Mouse (Mus musculus) megakaryocyte, embryonic 14.5 days (primary cell): ENCODE data around the gene Cir1. TPM values are rescaled to one million over a fixed set of nuclear protein-coding genes. Genes with fewer than 3 reads are reported as not detected.
A peak's percentile ranks its signal among the peaks of the same experiment; 100 is the strongest.

ENCODE experiments used
- H3K27me3 ChIP-seq: replicated peaks from 2 replicates; pipeline ENCODE3; 2012; ENCODE audit warnings: inconsistent platforms
- H3K36me3 ChIP-seq: replicated peaks from 2 replicates; pipeline ENCODE3; 2012; ENCODE audit warnings: low read length, inconsistent platforms, mixed read lengths
- H3K4me1 ChIP-seq: 2 replicates; pipeline ENCODE4 v1.6.1; 2012; ENCODE audit warnings: inconsistent platforms
- H3K4me3 ChIP-seq: replicated peaks from 2 replicates; pipeline ENCODE3; 2012; ENCODE audit warnings: moderate library complexity, mild to moderate bottlenecking, inconsistent platforms
- H3K9me3 ChIP-seq: 2 replicates; pipeline ENCODE4 v1.6.1; 2012; ENCODE audit warnings: inconsistent platforms
- FLI1 ChIP-seq: IDR thresholded peaks from 2 replicates; pipeline ENCODE4 v1.6.1; 2012; ENCODE audit warnings: low read length, inconsistent platforms, mixed read lengths
- GATA1 ChIP-seq: IDR thresholded peaks from 3 replicates; pipeline ENCODE4 v1.6.1; 2012; ENCODE audit warnings: mixed read lengths, low read length, inconsistent platforms, borderline replicate concordance
- polyA plus RNA-seq: library from polyadenylated mRNA; stranded (reverse); fragments of >175 nt; gene quantifications from 2 replicates; pipeline ENCODE4 v1.2.3, GENCODE M21; 2012; ENCODE audit warnings: low replicate concordance; ENCODE audit not compliant: insufficient read depth

Cir1 gene
- polyA plus RNA-seq, 1 experiment, result 14.8 TPM

DNA sequence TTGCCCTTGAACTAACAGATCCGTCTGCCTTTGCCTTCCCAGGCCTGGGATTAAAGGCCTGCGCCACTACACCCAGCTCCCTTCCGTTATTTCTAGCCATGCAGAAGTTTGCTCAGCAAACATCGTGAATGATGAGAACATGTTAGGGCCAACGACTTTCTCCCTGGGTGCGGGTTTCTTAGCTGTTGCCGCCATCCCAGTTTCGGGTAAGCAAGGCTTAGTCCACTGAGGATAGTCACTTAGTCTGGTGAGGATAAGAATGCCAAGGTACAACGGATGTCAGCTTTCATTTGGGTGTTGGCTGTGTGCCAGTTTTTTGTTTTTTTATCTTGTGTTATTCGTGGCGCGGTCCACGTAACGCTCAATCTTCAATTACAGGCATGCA is 608 bp upstream of the Cir1 start:
- TF ChIP-seq FLI1, result no peak
- peaks cover 35% of the 10 kb centered on the region for H3K4me1 ChIP-seq
- peaks cover 37% of the 10 kb centered on the region for H3K36me3 ChIP-seq
- H3K9me3 ChIP-seq, result no peaks in the 10 kb centered on the region
- H3K4me3 ChIP-seq, result peak overlapping the region; percentile 100
- no peaks in the 10 kb centered on the region for H3K27me3 ChIP-seq

DNA sequence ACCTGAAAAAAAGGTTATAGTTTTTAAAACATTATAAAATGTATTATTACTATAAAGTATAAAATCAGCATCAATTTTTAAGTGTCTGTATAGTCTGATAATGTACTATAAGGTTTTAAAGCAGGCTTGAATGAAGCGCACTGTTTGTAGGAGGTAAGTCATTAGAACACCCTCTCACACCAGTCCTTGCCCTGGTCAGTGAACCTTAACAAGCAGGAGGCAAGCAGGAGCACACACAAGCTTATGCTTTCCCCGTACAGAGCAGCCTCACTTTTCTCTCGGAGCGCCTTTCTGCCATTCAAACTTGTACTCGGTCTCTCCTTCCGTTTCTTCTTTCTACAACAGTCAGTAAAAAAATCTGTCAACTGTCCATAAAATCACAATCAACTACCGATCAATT is 6.5 kb downstream of the Cir1 start:
- H3K36me3 ChIP-seq, result peaks cover 94% of the 10 kb centered on the region
- H3K4me3 ChIP-seq, result no peak overlapping the region
- TF ChIP-seq GATA1 (no peak), FLI1 (no peak)

DNA sequence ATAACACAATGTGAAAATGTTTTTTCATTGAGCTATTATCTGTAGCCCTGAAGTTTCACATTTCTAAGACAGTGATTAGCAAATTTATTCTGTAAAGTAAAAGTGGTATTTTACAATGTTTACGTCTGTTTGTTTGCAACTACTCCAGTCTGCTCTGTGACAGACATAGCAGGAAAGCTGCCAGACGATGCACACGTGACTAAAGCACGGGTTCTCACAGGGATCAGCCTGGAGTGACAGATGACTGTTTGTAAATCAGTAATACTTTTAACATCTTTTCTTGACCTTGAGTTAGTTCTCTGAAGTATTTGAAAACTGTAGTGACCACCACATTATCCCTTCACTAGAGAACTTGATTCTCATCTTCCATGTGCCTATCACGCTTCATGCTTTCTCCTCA is 8.0 kb downstream of the Cir1 start:
- TF ChIP-seq GATA1 (no peak), FLI1 (no peak)
- no peak overlapping the region for H3K4me3 ChIP-seq
- peaks cover 92% of the 10 kb centered on the region for H3K36me3 ChIP-seq
- H3K27me3 ChIP-seq, result no peaks in the 10 kb centered on the region
- H3K4me1 ChIP-seq, result no peaks in the 10 kb centered on the region; the same call in 1 of the 2 replicates
- no peaks in the 10 kb centered on the region for H3K9me3 ChIP-seq

More for the DNA sequence above, 6.5 kb downstream of the Cir1 start:
- H3K27me3 ChIP-seq, result no peaks in the 10 kb centered on the region
- peaks cover 5% of the 10 kb centered on the region for H3K4me1 ChIP-seq
- no peaks in the 10 kb centered on the region for H3K9me3 ChIP-seq

DNA sequence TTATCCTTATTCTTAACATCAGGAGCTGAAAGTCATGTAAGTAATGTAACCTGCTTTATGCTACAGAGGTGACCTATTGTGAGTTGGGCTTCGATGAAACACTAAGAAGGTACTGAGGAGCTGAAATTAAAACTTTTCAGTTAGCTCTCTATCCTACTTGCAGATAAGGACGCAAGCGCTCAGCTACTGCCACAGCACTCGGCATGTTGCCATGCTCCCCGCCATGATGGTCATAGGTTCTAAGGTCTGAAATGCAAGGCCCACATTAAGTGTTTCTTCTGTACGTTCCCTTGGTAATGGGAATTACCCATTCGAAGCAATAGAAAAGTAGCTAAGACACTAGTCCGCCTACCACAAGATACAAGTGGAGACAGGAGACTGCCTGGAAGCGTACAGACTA is 9.8 kb downstream of the Cir1 start:
- Histone ChIP-seq H3K9me3 (no peaks in the 10 kb centered on the region), H3K27me3 (no peaks in the 10 kb centered on the region), H3K4me1 (no peaks in the 10 kb centered on the region; the same call in 1 of the 2 replicates), H3K36me3 (peaks cover 94% of the 10 kb centered on the region), H3K4me3 (no peak overlapping the region)
- TF ChIP-seq FLI1 (no peak), GATA1 (no peak)

DNA sequence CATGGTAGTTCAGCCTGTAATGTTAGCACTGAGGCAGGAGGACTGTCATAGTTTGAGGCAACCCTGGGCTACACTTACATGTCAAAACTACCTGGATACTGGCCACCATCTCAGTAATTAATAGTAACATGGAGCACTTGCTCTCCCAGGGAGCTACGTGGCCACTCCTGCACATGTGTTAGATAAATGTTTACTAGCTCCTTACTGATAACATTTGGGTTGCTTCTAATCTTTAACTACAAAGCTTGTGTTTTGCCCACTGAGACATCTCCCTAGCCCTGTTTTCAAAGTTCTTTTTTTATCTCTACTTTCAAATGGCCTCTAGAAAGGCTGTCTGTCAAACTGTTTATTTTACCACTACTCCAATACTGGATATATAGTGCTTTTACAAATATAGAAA is 10.5 kb downstream of the Cir1 start:
- Histone ChIP-seq H3K27me3 (no peaks in the 10 kb centered on the region), H3K4me3 (no peak overlapping the region), H3K36me3 (peaks cover 94% of the 10 kb centered on the region), H3K4me1 (no peaks in the 10 kb centered on the region; the same call in 1 of the 2 replicates), H3K9me3 (no peaks in the 10 kb centered on the region)
- TF ChIP-seq FLI1, result no peak
- no peak for TF ChIP-seq GATA1

- peaks cover 88% of the 10 kb centered on the region for H3K36me3 ChIP-seq
- H3K9me3 ChIP-seq, result no peaks in the 10 kb centered on the region
- H3K27me3 ChIP-seq, result no peaks in the 10 kb centered on the region
- TF ChIP-seq GATA1 (no peak), FLI1 (no peak)
- H3K4me3 ChIP-seq, result no peak overlapping the region
- peaks cover 9% of the 10 kb centered on the region for H3K4me1 ChIP-seq
Observed at GRCm38 (mm10) chr2:73298841-73299240, 13.7 kb downstream of the Cir1 start.

- TF ChIP-seq GATA1 (no peak), FLI1 (no peak)
- no peaks in the 10 kb centered on the region for H3K9me3 ChIP-seq
- peaks cover 88% of the 10 kb centered on the region for H3K36me3 ChIP-seq
- H3K27me3 ChIP-seq, result no peaks in the 10 kb centered on the region
- H3K4me1 ChIP-seq, result peaks cover 9% of the 10 kb centered on the region
- H3K4me3 ChIP-seq, result no peak overlapping the region
Observed at GRCm38 (mm10) chr2:73298154-73298553, 14.3 kb downstream of the Cir1 start.

GRCm38 (mm10) chr2:73295023-73295422 is 17.5 kb downstream of the Cir1 start:
- Histone ChIP-seq H3K4me3 (no peak overlapping the region), H3K9me3 (no peaks in the 10 kb centered on the region), H3K4me1 (peaks cover 12% of the 10 kb centered on the region), H3K27me3 (no peaks in the 10 kb centered on the region), H3K36me3 (peaks cover 91% of the 10 kb centered on the region)
- TF ChIP-seq FLI1, result no peak
- no peak for TF ChIP-seq GATA1

- TF ChIP-seq FLI1 (no peak), GATA1 (no peak)
- H3K4me3 ChIP-seq, result no peak overlapping the region
- H3K4me1 ChIP-seq, result peaks cover 14% of the 10 kb centered on the region
- H3K27me3 ChIP-seq, result no peaks in the 10 kb centered on the region
- H3K9me3 ChIP-seq, result no peaks in the 10 kb centered on the region
- H3K36me3 ChIP-seq, result peaks cover 90% of the 10 kb centered on the region
Observed at GRCm38 (mm10) chr2:73291130-73291529, 21.4 kb downstream of the Cir1 start.

DNA sequence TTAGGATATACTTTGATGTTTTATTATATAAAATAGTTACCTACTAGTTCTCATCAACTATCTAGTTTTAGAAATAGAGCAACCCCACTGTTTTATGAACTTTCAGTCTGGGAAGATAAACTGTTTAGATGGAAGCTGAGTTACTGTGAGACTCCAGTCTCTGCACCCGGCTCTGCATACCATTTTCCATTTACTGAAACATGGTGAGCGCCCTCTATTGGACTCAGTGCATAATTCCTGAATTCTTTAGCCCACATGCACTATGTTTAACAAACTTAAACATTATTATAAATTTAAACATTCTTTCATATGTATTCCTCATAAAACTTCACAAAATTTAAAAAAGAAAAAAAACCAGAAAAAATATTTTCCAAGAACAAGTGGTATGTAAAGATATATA is 26.9 kb downstream of the Cir1 start:
- TF ChIP-seq GATA1 (no peak), FLI1 (no peak)
- Histone ChIP-seq H3K4me3 (no peak overlapping the region), H3K4me1 (peaks cover 14% of the 10 kb centered on the region)

GRCm38 (mm10) chr2:73281707-73282106 is 30.8 kb downstream of the Cir1 start:
- Histone ChIP-seq H3K36me3 (peaks cover 12% of the 10 kb centered on the region), H3K4me3 (no peak overlapping the region), H3K4me1 (peaks cover 42% of the 10 kb centered on the region), H3K27me3 (peaks cover 48% of the 10 kb centered on the region), H3K9me3 (no peaks in the 10 kb centered on the region)
- TF ChIP-seq GATA1 (no peak), FLI1 (no peak)

More for the DNA sequence above, 26.9 kb downstream of the Cir1 start:
- peaks cover 12% of the 10 kb centered on the region for H3K27me3 ChIP-seq
- no peaks in the 10 kb centered on the region for H3K9me3 ChIP-seq
- peaks cover 48% of the 10 kb centered on the region for H3K36me3 ChIP-seq
